Mouse (Mus musculus) liver, postnatal 0 days (tissue): Measurements from ENCODE around the gene Pcgf2.

Experiments
- CTCF ChIP-seq: sonication (generic); IDR thresholded peaks from 2 replicates; pipeline ENCODE4 v1.5.1; 2016; ENCODE audit warnings: antibody characterized with exemption, low read depth
- EP300 ChIP-seq: IDR thresholded peaks from 2 replicates; pipeline ENCODE4 v1.6.1; 2016; ENCODE audit warnings: antibody characterized with exemption, low read depth, mild to moderate bottlenecking

DNA sequence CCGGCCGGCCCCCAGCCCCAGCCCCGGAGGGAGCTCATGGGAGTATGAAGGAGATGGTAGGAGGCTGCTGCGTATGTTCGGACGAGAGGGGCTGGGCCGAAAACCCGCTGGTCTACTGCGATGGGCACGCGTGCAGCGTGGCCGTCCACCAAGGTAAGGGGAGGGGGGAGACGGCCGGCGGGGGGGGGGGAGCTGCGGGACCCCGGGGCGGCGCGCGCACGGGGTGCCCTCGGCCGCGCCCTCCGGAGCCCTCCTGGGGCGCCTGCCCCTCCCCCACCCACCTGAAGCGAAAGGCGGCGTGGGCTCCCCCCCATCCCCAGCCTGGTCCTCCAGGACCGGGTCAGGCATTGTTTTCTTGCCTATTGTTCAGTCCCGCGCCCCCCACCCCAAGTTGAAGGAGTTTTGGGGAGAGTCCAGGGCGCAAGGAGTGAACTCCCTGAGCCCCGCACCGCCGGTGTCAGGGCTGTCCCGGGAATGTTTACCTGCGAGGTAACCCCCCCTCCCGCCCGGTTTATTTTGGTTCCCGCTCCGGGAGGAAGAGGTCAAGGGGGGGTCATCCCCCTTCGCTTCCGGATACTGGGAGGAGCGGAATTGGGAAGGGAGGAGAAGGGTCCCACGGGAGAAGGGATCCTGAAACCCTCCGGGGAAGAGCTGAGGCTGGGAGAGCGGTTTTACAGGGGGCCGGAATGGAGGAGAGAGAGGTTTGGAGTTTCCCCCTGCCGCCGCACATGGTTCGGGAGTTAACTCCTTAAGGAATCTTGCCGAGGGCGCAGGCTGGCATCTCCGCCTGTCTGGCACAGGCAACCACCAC lies 36.6 kb downstream of the Pcgf2 start:
- TF ChIP-seq CTCF (no peak), EP300 (no peak)
